Mouse (Mus musculus): ENCODE measurements around the gene Nav2. TPM values are rescaled to one million over a fixed set of nuclear protein-coding genes. Genes with fewer than 3 reads are reported as not detected.

Nav2 gene
- total and polyA plus RNA-seq, 3 experiments: 2.0 to 2.7 TPM; not detected in 1

GRCm38 (mm10) chr7:49006886-49007285, 98.4 kb downstream of the Nav2 start:
- Histone ChIP-seq H3K9me3 (replicated peaks; ENCODE audit: insufficient read depth, low read length) (no peaks in the 10 kb centered on the region), H3K4me1 (ENCODE audit: control insufficient read depth in 1 of 2, insufficient read depth in 2 of 2, low read length in 2 of 2) (no peaks in the 10 kb centered on the region), H3K79me2 (ENCODE audit: control insufficient read depth, insufficient read depth, low read length, poor library complexity) (no peaks in the 10 kb centered on the region), H3K9ac (ENCODE audit: control insufficient read depth, low read depth, low read length, poor library complexity, severe bottlenecking) (no peak overlapping the region), H3K27ac (ENCODE audit: control insufficient read depth, low read depth, low read length) (no peak overlapping the region), H3K36me3 (ENCODE audit: control insufficient read depth in 1 of 2, insufficient read depth in 2 of 2, low read length in 2 of 2) (no peaks in the 10 kb centered on the region), H3K27me3 (ENCODE audit: control insufficient read depth in 1 of 2, insufficient read depth in 2 of 2, low read length in 2 of 2) (peaks cover 2 to 8% of the 10 kb centered on the region in 2 experiments; a peak in 3 of 4 replicates), H3K4me3 (ENCODE audit: control insufficient read depth in 1 of 2, insufficient read depth in 1 of 2, low read depth in 2 of 2, low read length in 2 of 2) (no peak overlapping the region)
- peak; percentile 22 for DNase-seq (ENCODE audit: low read depth, low spot score)
- no peak for TF ChIP-seq CTCF (IDR thresholded peaks at IDR 0.05 in 2 of 3, conservative IDR thresholded peaks at IDR 0.05 in 1 of 3; ENCODE audit: control insufficient read depth in 1 of 3, insufficient read depth in 1 of 3, low read depth in 2 of 3, low read length in 3 of 3, poor library complexity in 1 of 3, severe bottlenecking in 1 of 3)
- TF ChIP-seq GABPA (IDR thresholded peaks at IDR 0.05; ENCODE audit: low read depth, low read length): no peak
- no peak for TF ChIP-seq E2F4 (IDR thresholded peaks at IDR 0.05; ENCODE audit: borderline replicate concordance, low read depth, low read length)
- TF ChIP-seq ZMIZ1 (IDR thresholded peaks at IDR 0.05; ENCODE audit: low read depth, low read length): no peak
- no peak for TF ChIP-seq MYC (IDR thresholded peaks at IDR 0.05; ENCODE audit: low read depth, low read length)
- no peak for TF ChIP-seq JUND (IDR thresholded peaks at IDR 0.05; ENCODE audit: low read depth, low read length)
- TF ChIP-seq POLR2A (IDR thresholded peaks at IDR 0.05; ENCODE audit: control insufficient read depth in 1 of 2, insufficient read depth in 1 of 2, low read depth in 1 of 2, low read length in 2 of 2, poor library complexity in 1 of 2): no peak
- TF ChIP-seq EP300 (IDR thresholded peaks at IDR 0.05; ENCODE audit: low read depth in 1 of 2, low read length in 2 of 2): no peak
- TF ChIP-seq POLR2AphosphoS5 (IDR thresholded peaks at IDR 0.05; ENCODE audit: borderline replicate concordance, low read depth, low read length): no peak
- TF ChIP-seq POLR2AphosphoS2 (IDR thresholded peaks at IDR 0.05; ENCODE audit: low read length): no peak
- TF ChIP-seq NRF1 (IDR thresholded peaks at IDR 0.05; ENCODE audit: insufficient read depth, low read depth, low read length, poor library complexity, severe bottlenecking): no peak
- TF ChIP-seq ETS1 (IDR thresholded peaks at IDR 0.05; ENCODE audit: low read depth, low read length): no peak
- no peak for TF ChIP-seq MAX (IDR thresholded peaks at IDR 0.05; ENCODE audit: low read length)

GRCm38 (mm10) chr7:49010739-49011138, 102.2 kb downstream of the Nav2 start:
- Histone ChIP-seq H3K4me1 (ENCODE audit: control insufficient read depth in 1 of 2, insufficient read depth in 2 of 2, low read length in 2 of 2) (no peaks in the 10 kb centered on the region), H3K9ac (ENCODE audit: control insufficient read depth, low read depth, low read length, poor library complexity, severe bottlenecking) (no peak overlapping the region), H3K9me3 (replicated peaks; ENCODE audit: insufficient read depth, low read length) (no peaks in the 10 kb centered on the region), H3K4me3 (ENCODE audit: control insufficient read depth in 1 of 2, insufficient read depth in 1 of 2, low read depth in 2 of 2, low read length in 2 of 2) (no peak overlapping the region), H3K27ac (ENCODE audit: control insufficient read depth, low read depth, low read length) (no peak overlapping the region), H3K36me3 (ENCODE audit: control insufficient read depth in 1 of 2, insufficient read depth in 2 of 2, low read length in 2 of 2) (no peaks in the 10 kb centered on the region), H3K79me2 (ENCODE audit: control insufficient read depth, insufficient read depth, low read length, poor library complexity) (no peaks in the 10 kb centered on the region), H3K27me3 (ENCODE audit: control insufficient read depth in 1 of 2, insufficient read depth in 2 of 2, low read length in 2 of 2) (peaks cover 2 to 8% of the 10 kb centered on the region in 2 experiments; a peak in 3 of 4 replicates)
- no peak for DNase-seq (ENCODE audit: low read depth, low spot score)
- TF ChIP-seq ZMIZ1 (IDR thresholded peaks at IDR 0.05; ENCODE audit: low read depth, low read length): no peak
- TF ChIP-seq ZC3H11A (IDR thresholded peaks at IDR 0.05; ENCODE audit: low read depth, low read length): no peak

DNA sequence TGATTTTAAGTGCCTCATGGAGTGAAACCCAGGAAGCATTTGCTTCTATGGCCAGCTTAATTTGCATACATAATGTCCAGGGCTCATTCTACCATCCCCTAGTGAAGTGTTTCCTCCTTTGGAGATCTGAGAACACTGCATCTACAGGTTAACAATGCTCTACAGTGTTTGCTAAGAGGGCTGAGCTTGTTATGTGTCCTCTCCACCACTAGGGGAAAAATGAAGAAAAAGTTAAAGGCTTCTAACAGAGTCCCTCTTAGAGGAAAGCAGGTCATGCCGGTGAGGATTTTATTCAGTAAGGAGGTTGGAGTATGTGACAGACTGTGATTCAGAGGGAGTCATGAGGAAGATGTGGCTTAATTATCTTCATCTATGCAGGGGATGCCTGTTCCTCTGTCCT, 103.5 kb downstream of the Nav2 start:
- H3K27me3 ChIP-seq (ENCODE audit: control insufficient read depth in 1 of 2, insufficient read depth in 2 of 2, low read length in 2 of 2): peaks cover 2 to 6% of the 10 kb centered on the region in 2 experiments; a peak in 2 of 4 replicates
- H3K4me3 ChIP-seq (ENCODE audit: control insufficient read depth in 1 of 2, insufficient read depth in 1 of 2, low read depth in 2 of 2, low read length in 2 of 2): no peak overlapping the region
- no peaks in the 10 kb centered on the region for H3K4me1 ChIP-seq (ENCODE audit: control insufficient read depth in 1 of 2, insufficient read depth in 2 of 2, low read length in 2 of 2)
- H3K9ac ChIP-seq (ENCODE audit: control insufficient read depth, low read depth, low read length, poor library complexity, severe bottlenecking): no peak overlapping the region
- DNase-seq (ENCODE audit: low read depth, low spot score): peak; percentile 17
- H3K27ac ChIP-seq (ENCODE audit: control insufficient read depth, low read depth, low read length): no peak overlapping the region
- TF ChIP-seq USF1 (IDR thresholded peaks at IDR 0.05; ENCODE audit: low read depth, low read length): no peak
- TF ChIP-seq JUND (IDR thresholded peaks at IDR 0.05; ENCODE audit: low read depth, low read length): no peak
- no peak for TF ChIP-seq SMC3 (IDR thresholded peaks at IDR 0.05; ENCODE audit: low read depth, low read length)
- peak in 2 of 3 experiments; percentile 32 to 33; a peak in 4 of 6 replicates for TF ChIP-seq CTCF (IDR thresholded peaks at IDR 0.05 in 2 of 3, conservative IDR thresholded peaks at IDR 0.05 in 1 of 3; ENCODE audit: control insufficient read depth in 1 of 3, insufficient read depth in 1 of 3, low read depth in 2 of 3, low read length in 3 of 3, poor library complexity in 1 of 3, severe bottlenecking in 1 of 3)
- no peaks in the 10 kb centered on the region for H3K9me3 ChIP-seq (replicated peaks; ENCODE audit: insufficient read depth, low read length)
- H3K79me2 ChIP-seq (ENCODE audit: control insufficient read depth, insufficient read depth, low read length, poor library complexity): no peaks in the 10 kb centered on the region
- no peaks in the 10 kb centered on the region for H3K36me3 ChIP-seq (ENCODE audit: control insufficient read depth in 1 of 2, insufficient read depth in 2 of 2, low read length in 2 of 2)

Data from MEL (cell line).